Mouse (Mus musculus): ENCODE data around the gene Gm45234. TPM values are rescaled to one million over a fixed set of nuclear protein-coding genes. Genes with fewer than 3 reads are reported as not detected.

Gm45234 gene
- polyA plus RNA-seq, 1 experiment from 2014 or later, result not detected

- no peaks in the 10 kb centered on the region for H3K9me3 ChIP-seq
- no peak overlapping the region for H3K9ac ChIP-seq (replicated peaks)
- ATAC-seq (ENCODE audit: insufficient number of reproducible peaks, insufficient read depth, low FRiP score, low TSS enrichment, low read depth), result no peak
- no peak overlapping the region for H3K4me3 ChIP-seq (replicated peaks)
- no peaks in the 10 kb centered on the region for H3K27me3 ChIP-seq
- H3K36me3 ChIP-seq, result peaks cover 97% of the 10 kb centered on the region
- H3K4me2 ChIP-seq, result no peak overlapping the region
- WGBS, result 93% methylated on average over 2 of the region's 2 CpGs
- peaks cover under 1% of the 10 kb centered on the region; the same call in 1 of the 2 replicates for H3K4me1 ChIP-seq (replicated peaks)
- no peak overlapping the region for H3K27ac ChIP-seq
Observed at GRCm38 (mm10) chr6:124704417-124704816, 51.4 kb downstream of the Gm45234 start.

- Histone ChIP-seq H3K27me3 (no peaks in the 10 kb centered on the region), H3K4me1 (replicated peaks) (no peaks in the 10 kb centered on the region), H3K36me3 (peaks cover 97% of the 10 kb centered on the region), H3K4me3 (replicated peaks) (no peak overlapping the region), H3K4me2 (no peak overlapping the region), H3K27ac (no peak overlapping the region), H3K9me3 (no peaks in the 10 kb centered on the region), H3K9ac (replicated peaks) (no peak overlapping the region)
- 86% methylated on average over 7 of the region's 7 CpGs for WGBS
- no peak for ATAC-seq (ENCODE audit: insufficient number of reproducible peaks, insufficient read depth, low FRiP score, low TSS enrichment, low read depth)
Observed at GRCm38 (mm10) chr6:124703789-124704188, 52.0 kb downstream of the Gm45234 start.

GRCm38 (mm10) chr6:124702784-124703103 lies 53.1 kb downstream of the Gm45234 start:
- Histone ChIP-seq H3K4me2 (no peak overlapping the region), H3K4me1 (replicated peaks) (no peaks in the 10 kb centered on the region), H3K9ac (replicated peaks) (no peak overlapping the region), H3K36me3 (peaks cover 88% of the 10 kb centered on the region), H3K4me3 (replicated peaks) (no peak overlapping the region), H3K9me3 (no peaks in the 10 kb centered on the region), H3K27ac (no peak overlapping the region), H3K27me3 (no peaks in the 10 kb centered on the region)
- peak; percentile 27; the same call in 1 of the 2 replicates for ATAC-seq (ENCODE audit: insufficient number of reproducible peaks, insufficient read depth, low FRiP score, low TSS enrichment, low read depth)
- 44% methylated on average over 3 of the region's 3 CpGs for WGBS

- Histone ChIP-seq H3K27ac (no peak overlapping the region), H3K36me3 (peaks cover 83% of the 10 kb centered on the region), H3K4me1 (replicated peaks) (no peaks in the 10 kb centered on the region), H3K4me3 (replicated peaks) (no peak overlapping the region), H3K9me3 (no peaks in the 10 kb centered on the region), H3K9ac (replicated peaks) (no peak overlapping the region), H3K4me2 (no peak overlapping the region), H3K27me3 (no peaks in the 10 kb centered on the region)
- WGBS, result 94% methylated on average over 17 of the region's 17 CpGs
- 0 out of 2 replicates have a peak, but pooled peaks have one; percentile 27 for ATAC-seq (ENCODE audit: insufficient number of reproducible peaks, insufficient read depth, low FRiP score, low TSS enrichment, low read depth)
Observed at GRCm38 (mm10) chr6:124702102-124702783, 53.6 kb downstream of the Gm45234 start.

- peaks cover 77% of the 10 kb centered on the region for H3K36me3 ChIP-seq
- H3K4me2 ChIP-seq, result no peak overlapping the region
Observed at GRCm38 (mm10) chr6:124701338-124701737, 54.5 kb downstream of the Gm45234 start.

GRCm38 (mm10) chr6:124699962-124700610 lies 55.7 kb downstream of the Gm45234 start:
- 87% methylated on average over 11 of the region's 11 CpGs for WGBS

More at GRCm38 (mm10) chr6:124701338-124701737, 54.5 kb downstream of the Gm45234 start:
- Histone ChIP-seq H3K9ac (replicated peaks) (no peak overlapping the region), H3K4me3 (replicated peaks) (no peak overlapping the region), H3K4me1 (replicated peaks) (no peaks in the 10 kb centered on the region), H3K27ac (no peak overlapping the region), H3K27me3 (no peaks in the 10 kb centered on the region), H3K9me3 (no peaks in the 10 kb centered on the region)
- 80% methylated on average over 8 of the region's 8 CpGs for WGBS
- no peak for ATAC-seq (ENCODE audit: insufficient number of reproducible peaks, insufficient read depth, low FRiP score, low TSS enrichment, low read depth)

GRCm38 (mm10) chr6:124699366-124699765 lies 56.5 kb downstream of the Gm45234 start:
- no peaks in the 10 kb centered on the region for H3K27me3 ChIP-seq
- H3K9ac ChIP-seq (replicated peaks), result no peak overlapping the region
- no peaks in the 10 kb centered on the region for H3K9me3 ChIP-seq
- 86% methylated on average over 4 of the region's 4 CpGs for WGBS
- H3K27ac ChIP-seq, result no peak overlapping the region
- no peak for ATAC-seq (ENCODE audit: insufficient number of reproducible peaks, insufficient read depth, low FRiP score, low TSS enrichment, low read depth)
- H3K4me2 ChIP-seq, result no peak overlapping the region
- H3K4me3 ChIP-seq (replicated peaks), result no peak overlapping the region
- H3K4me1 ChIP-seq (replicated peaks), result peaks cover 2% of the 10 kb centered on the region; the same call in 1 of the 2 replicates
- peaks cover 64% of the 10 kb centered on the region for H3K36me3 ChIP-seq

More at GRCm38 (mm10) chr6:124699962-124700610, 55.7 kb downstream of the Gm45234 start:
- no peak overlapping the region for H3K9ac ChIP-seq (replicated peaks)
- no peak overlapping the region for H3K4me2 ChIP-seq
- ATAC-seq (ENCODE audit: insufficient number of reproducible peaks, insufficient read depth, low FRiP score, low TSS enrichment, low read depth), result no peak
- H3K27me3 ChIP-seq, result no peaks in the 10 kb centered on the region
- no peaks in the 10 kb centered on the region for H3K9me3 ChIP-seq
- no peaks in the 10 kb centered on the region for H3K4me1 ChIP-seq (replicated peaks)
- H3K4me3 ChIP-seq (replicated peaks), result no peak overlapping the region
- peaks cover 71% of the 10 kb centered on the region for H3K36me3 ChIP-seq
- H3K27ac ChIP-seq, result no peak overlapping the region

GRCm38 (mm10) chr6:124698751-124699150 lies 57.1 kb downstream of the Gm45234 start:
- Histone ChIP-seq H3K36me3 (peaks cover 58% of the 10 kb centered on the region), H3K9ac (replicated peaks) (no peak overlapping the region), H3K4me2 (no peak overlapping the region), H3K4me3 (replicated peaks) (no peak overlapping the region), H3K27ac (no peak overlapping the region), H3K9me3 (no peaks in the 10 kb centered on the region), H3K27me3 (no peaks in the 10 kb centered on the region), H3K4me1 (replicated peaks) (peaks cover 6% of the 10 kb centered on the region; the same call in 1 of the 2 replicates)
- no peak for ATAC-seq (ENCODE audit: insufficient number of reproducible peaks, insufficient read depth, low FRiP score, low TSS enrichment, low read depth)
- 85% methylated on average over 6 of the region's 6 CpGs for WGBS

GRCm38 (mm10) chr6:124696441-124697150 lies 59.2 kb downstream of the Gm45234 start:
- no peak overlapping the region for H3K9ac ChIP-seq (replicated peaks)
- peaks cover 14% of the 10 kb centered on the region; the same call in 1 of the 2 replicates for H3K4me1 ChIP-seq (replicated peaks)
- H3K4me2 ChIP-seq, result no peak overlapping the region
- no peaks in the 10 kb centered on the region for H3K9me3 ChIP-seq
- no peak for ATAC-seq (ENCODE audit: insufficient number of reproducible peaks, insufficient read depth, low FRiP score, low TSS enrichment, low read depth)
- H3K27me3 ChIP-seq, result no peaks in the 10 kb centered on the region
- H3K36me3 ChIP-seq, result peaks cover 37% of the 10 kb centered on the region
- 93% methylated on average over 7 of the region's 7 CpGs for WGBS
- H3K4me3 ChIP-seq (replicated peaks), result no peak overlapping the region
- no peak overlapping the region for H3K27ac ChIP-seq

GRCm38 (mm10) chr6:124694166-124694955 lies 61.5 kb downstream of the Gm45234 start:
- Histone ChIP-seq H3K9me3 (no peaks in the 10 kb centered on the region), H3K36me3 (peaks cover 14% of the 10 kb centered on the region), H3K27ac (peak overlapping the region; percentile 53), H3K4me1 (replicated peaks) (peaks cover 14% of the 10 kb centered on the region; the same call in 1 of the 2 replicates), H3K27me3 (no peaks in the 10 kb centered on the region), H3K4me2 (no peak overlapping the region), H3K9ac (replicated peaks) (no peak overlapping the region), H3K4me3 (replicated peaks) (no peak overlapping the region)
- no peak for ATAC-seq (ENCODE audit: insufficient number of reproducible peaks, insufficient read depth, low FRiP score, low TSS enrichment, low read depth)
- 82% methylated on average over 15 of the region's 15 CpGs for WGBS
